Mouse (Mus musculus) liver, embryonic 14.5 days (tissue): ENCODE data around the gene Abcg5.

ENCODE experiments used
- CTCF ChIP-seq: IDR thresholded peaks from 2 replicates; pipeline ENCODE4 v1.5.1; 2016; ENCODE audit warnings: antibody characterized with exemption, low read depth, control low read depth
- EP300 ChIP-seq: IDR thresholded peaks from 2 replicates; pipeline ENCODE4 v1.6.1; 2016; ENCODE audit warnings: antibody characterized with exemption, low read depth

DNA sequence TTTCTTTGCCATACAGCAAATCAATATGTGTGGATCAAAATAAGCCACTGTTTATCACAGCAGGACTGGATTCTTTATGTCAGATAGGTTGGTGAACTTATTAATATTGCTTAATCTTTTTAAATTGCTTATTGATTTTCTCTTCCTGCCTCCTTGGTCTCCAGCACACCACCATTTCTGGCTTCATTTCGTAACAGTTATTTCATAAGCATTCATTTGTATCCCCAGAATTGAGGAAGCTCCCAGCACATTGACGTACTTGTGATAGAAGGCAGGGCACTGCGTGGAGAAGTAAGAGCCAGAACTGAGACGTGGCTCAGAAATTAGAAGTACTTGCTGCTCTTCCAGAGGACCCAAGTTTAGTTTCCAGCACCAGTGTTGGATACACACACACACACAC, 35.2 kb downstream of the Abcg5 start:
- TF ChIP-seq CTCF: no peak
- TF ChIP-seq EP300: no peak
